9 mouse cellular contexts compared by ENCODE assay signal in genomic region chr8:84702561-84702960, GRCm38 (mm10). TPM values are rescaled to one million over a fixed set of nuclear protein-coding genes. Genes with fewer than 3 reads are reported as not detected.
DNase-seq lines count a peak whose midpoint lies in the region; ATAC-seq and TF ChIP-seq lines count a peak whose summit lies in the region.
"Had no signal": no experiment of that assay in that cellular context is flagged by ENCODE, and none has a peak within 500 bp of the region (broad histone marks: within the 10 kb centered on the region; RNA-seq: fewer than 3 reads in every experiment).

No protein-coding gene starts in this region.

- no peak overlapping the region for H3K27ac ChIP-seq in limb, embryonic 15.5 days
- H3K27ac ChIP-seq in thymus, adult 2 months (ENCODE audit: control insufficient read depth, insufficient read depth, low read length): no peak overlapping the region

- WGBS in limb, embryonic 15.5 days: 77% methylated on average over 9 of the region's 9 CpGs
- WGBS in thymus, adult 2 months: 14% methylated on average over 9 of the region's 9 CpGs

- H3K4me3 ChIP-seq in limb, embryonic 15.5 days: peak overlapping the region; percentile 15; the same call in 1 of the 2 replicates
- no peak overlapping the region for H3K4me3 ChIP-seq in thymus, adult 2 months (ENCODE audit: control insufficient read depth, insufficient read depth, low read length)

- peaks cover 26% of the 10 kb centered on the region for H3K36me3 ChIP-seq in limb, embryonic 15.5 days
- no peaks in the 10 kb centered on the region for H3K36me3 ChIP-seq in thymus, adult 2 months (ENCODE audit: control insufficient read depth, insufficient read depth, low read length)

- no peak overlapping the region for H3K9ac ChIP-seq in limb, embryonic 15.5 days

- no peak for ATAC-seq in limb, embryonic 15.5 days (ENCODE audit: insufficient number of reproducible peaks, low FRiP score, low TSS enrichment, low read depth)

- peaks cover 32% of the 10 kb centered on the region for H3K27me3 ChIP-seq in limb, embryonic 15.5 days
- peaks cover 18% of the 10 kb centered on the region for H3K27me3 ChIP-seq in thymus, adult 2 months (ENCODE audit: control insufficient read depth, insufficient read depth, low read length)

- no peaks in the 10 kb centered on the region for H3K9me3 ChIP-seq in limb, embryonic 15.5 days

- TF ChIP-seq CTCF in thymus, adult 2 months (IDR thresholded peaks at IDR 0.05; ENCODE audit: borderline replicate concordance, control insufficient read depth, extremely low read depth, insufficient read depth, low read length, poor library complexity): no peak

- H3K4me1 ChIP-seq in limb, embryonic 15.5 days: peaks cover 73% of the 10 kb centered on the region
- H3K4me1 ChIP-seq in thymus, adult 2 months (replicated peaks; ENCODE audit: control insufficient read depth, insufficient read depth, low read length): peaks cover 61% of the 10 kb centered on the region

- DNase-seq in heart, adult 11 months: peak; percentile 95
- DNase-seq in heart, adult 18-20 months: no peak
- peak; percentile 15 for DNase-seq in thymus, postnatal 14 days
- DNase-seq in thymus, adult 18-20 months: no peak
- no peak for DNase-seq in T-cell, adult 2 months (ENCODE audit: low spot score)
- DNase-seq in thymus, adult 2 months: no peak
- DNase-seq in right cerebral cortex, adult 2 months (ENCODE audit: low spot score in 2 of 2): no peak
- DNase-seq: gastrocnemius, postnatal 10 days had no signal

- peak overlapping the region; percentile 7; the same call in 1 of the 2 replicates for H3K4me2 ChIP-seq in limb, embryonic 15.5 days

- TF ChIP-seq POLR2A in thymus, adult 2 months (IDR thresholded peaks at IDR 0.05; ENCODE audit: control insufficient read depth, extremely low read depth, insufficient read depth, low read length, poor library complexity): no peak

RNA-seq across cellular contexts. Expression of gene Lyl1, which starts 1.3 kb away (rescaled TPM):
- 1 to 10 TPM; 3.1 to 4.4 TPM for total RNA-seq in heart, adult 18-20 months (2021)
- polyA plus RNA-seq in limb, embryonic 15.5 days (2015; fragmentation: Nextera tagmentation; extraction: Ambion mirVana): 5.6 and 6.0 TPM in 2 replicates
- 7.1 and 7.5 TPM in 2 replicates for polyA plus RNA-seq in thymus, adult 2 months (2012; rRNA removed)

RNA-seq across cellular contexts. Expression of gene Nacc1, which starts 14.9 kb away (rescaled TPM):
- total RNA-seq in heart, adult 18-20 months (2021): 10 to 100 TPM; 31.4 to 32.7 TPM
- 13.5 and 13.8 TPM in 2 replicates for polyA plus RNA-seq in limb, embryonic 15.5 days (2015; fragmentation: Nextera tagmentation; extraction: Ambion mirVana)
- 155 and 182 TPM in 2 replicates for polyA plus RNA-seq in thymus, adult 2 months (2012; rRNA removed)

RNA-seq across cellular contexts. Expression of gene Trmt1, which starts 16.5 kb away (rescaled TPM):
- 10 to 100 TPM; 34.2 to 45.1 TPM for total RNA-seq in heart, adult 18-20 months (2021)
- 63.3 and 64.5 TPM in 2 replicates for polyA plus RNA-seq in limb, embryonic 15.5 days (2015; fragmentation: Nextera tagmentation; extraction: Ambion mirVana)
- 169 and 181 TPM in 2 replicates for polyA plus RNA-seq in thymus, adult 2 months (2012; rRNA removed)

RNA-seq across cellular contexts. Expression of gene G430095P16Rik, which starts 20.2 kb away (rescaled TPM):
- under 1 TPM; 0.40 to 0.69 TPM for total RNA-seq in heart, adult 18-20 months (2021)
- 3.8 and 5.5 TPM in 2 replicates for polyA plus RNA-seq in limb, embryonic 15.5 days (2015; fragmentation: Nextera tagmentation; extraction: Ambion mirVana)
- polyA plus RNA-seq in thymus, adult 2 months (2012; rRNA removed): 1.8 and 2.6 TPM in 2 replicates

RNA-seq across cellular contexts. Expression of gene Ier2, which starts 39.9 kb away (rescaled TPM):
- total RNA-seq in heart, adult 18-20 months (2021): 10 to 100 TPM; 11.2 to 13.4 TPM
- 80.6 and 81.7 TPM in 2 replicates for polyA plus RNA-seq in limb, embryonic 15.5 days (2015; fragmentation: Nextera tagmentation; extraction: Ambion mirVana)
- 29.2 and 33.7 TPM in 2 replicates for polyA plus RNA-seq in thymus, adult 2 months (2012; rRNA removed)

Comparison
In these comparisons a context has a peak if more than half of its experiments do, and no peak if none do; other contexts are left out.
1. DNase-seq: peak in heart, adult 11 months (single experiment) and thymus, postnatal 14 days (single experiment); none in heart, adult 18-20 months (0 of 2), thymus, adult 18-20 months (0 of 2), T-cell, adult 2 months (single experiment), thymus, adult 2 months (single experiment) and right cerebral cortex, adult 2 months (0 of 2).
2. RNA of gene Nacc1, which starts 14.9 kb away (polyA plus RNA-seq): 155 to 182 TPM in thymus, adult 2 months; 13.5 to 13.8 TPM in limb, embryonic 15.5 days; every median in the first group is over 10 times any median in the second.